Mouse (Mus musculus) heart, embryonic 16.5 days (tissue): ENCODE data around the gene Os9. TPM values are rescaled to one million over a fixed set of nuclear protein-coding genes. Genes with fewer than 3 reads are reported as not detected.
A peak's percentile ranks its signal among the peaks of the same experiment; 100 is the strongest.

Experiments
- ATAC-seq: fragments of 200-750 bp; cut with Nextera tagmentation; replicated peaks from 2 replicates; pipeline ENCODE4 v1.8.0; 2017; ENCODE audit warnings: moderate number of reproducible peaks; ENCODE audit not compliant: insufficient read depth, low FRiP score; ENCODE audit errors: extremely low read depth
- H3K27ac ChIP-seq: fragments of 300-500 bp; sonication (generic); 2 replicates; pipeline ENCODE4 v1.5.1; 2014; ENCODE audit warnings: mild to moderate bottlenecking, low read length, control low read depth, moderate library complexity
- H3K27me3 ChIP-seq: fragments of 300-500 bp; sonication (generic); 2 replicates; pipeline ENCODE4 v1.6.1; 2014; ENCODE audit warnings: low read length, mixed read lengths; ENCODE audit not compliant: control insufficient read depth, insufficient read depth
- H3K36me3 ChIP-seq: fragments of 300-500 bp; sonication (generic); 2 replicates; pipeline ENCODE4 v1.6.1; 2014; ENCODE audit not compliant: control insufficient read depth, insufficient read depth
- H3K4me1 ChIP-seq: fragments of 300-500 bp; sonication (generic); 2 replicates; pipeline ENCODE4 v1.6.1; 2014; ENCODE audit warnings: low read length, mixed read lengths; ENCODE audit not compliant: control insufficient read depth, insufficient read depth
- H3K4me2 ChIP-seq: fragments of 300-500 bp; sonication (generic); 2 replicates; pipeline ENCODE4 v1.6.1; 2014; ENCODE audit warnings: low read depth, mild to moderate bottlenecking, control low read depth, low read length
- H3K4me3 ChIP-seq: fragments of 300-500 bp; sonication (generic); 2 replicates; pipeline ENCODE4 v1.5.1; 2014; ENCODE audit warnings: mild to moderate bottlenecking, control low read depth, low read length
- H3K9ac ChIP-seq: fragments of 300-500 bp; sonication (generic); 2 replicates; pipeline ENCODE4 v1.6.1; 2014; ENCODE audit warnings: low read length, control low read depth
- H3K9me3 ChIP-seq: fragments of 300-500 bp; sonication (generic); replicated peaks from 2 replicates; pipeline ENCODE4 v1.6.1; 2016; ENCODE audit warnings: low read length; ENCODE audit not compliant: control insufficient read depth
- WGBS: fragments of 180-500 bp; shearing (Covaris S2); extraction: QIAGEN DNeasy Blood & Tissue Kit; methylation state at CpG from one replicate; pipeline ENCODE4 v1.1.7; 2014; 5-methylcytosine and 5-hydroxymethylcytosine counted together
- polyA plus RNA-seq: library from polyadenylated mRNA; unstranded; fragments of >200 nt; fragmentation: Nextera tagmentation; extraction: Ambion mirVana; gene quantifications from 2 replicates; pipeline ENCODE4 v1.2.1, GENCODE M21; 2015

Os9 gene
- polyA plus RNA-seq, 1 experiment from 2014 or later, result 57.5 TPM

DNA sequence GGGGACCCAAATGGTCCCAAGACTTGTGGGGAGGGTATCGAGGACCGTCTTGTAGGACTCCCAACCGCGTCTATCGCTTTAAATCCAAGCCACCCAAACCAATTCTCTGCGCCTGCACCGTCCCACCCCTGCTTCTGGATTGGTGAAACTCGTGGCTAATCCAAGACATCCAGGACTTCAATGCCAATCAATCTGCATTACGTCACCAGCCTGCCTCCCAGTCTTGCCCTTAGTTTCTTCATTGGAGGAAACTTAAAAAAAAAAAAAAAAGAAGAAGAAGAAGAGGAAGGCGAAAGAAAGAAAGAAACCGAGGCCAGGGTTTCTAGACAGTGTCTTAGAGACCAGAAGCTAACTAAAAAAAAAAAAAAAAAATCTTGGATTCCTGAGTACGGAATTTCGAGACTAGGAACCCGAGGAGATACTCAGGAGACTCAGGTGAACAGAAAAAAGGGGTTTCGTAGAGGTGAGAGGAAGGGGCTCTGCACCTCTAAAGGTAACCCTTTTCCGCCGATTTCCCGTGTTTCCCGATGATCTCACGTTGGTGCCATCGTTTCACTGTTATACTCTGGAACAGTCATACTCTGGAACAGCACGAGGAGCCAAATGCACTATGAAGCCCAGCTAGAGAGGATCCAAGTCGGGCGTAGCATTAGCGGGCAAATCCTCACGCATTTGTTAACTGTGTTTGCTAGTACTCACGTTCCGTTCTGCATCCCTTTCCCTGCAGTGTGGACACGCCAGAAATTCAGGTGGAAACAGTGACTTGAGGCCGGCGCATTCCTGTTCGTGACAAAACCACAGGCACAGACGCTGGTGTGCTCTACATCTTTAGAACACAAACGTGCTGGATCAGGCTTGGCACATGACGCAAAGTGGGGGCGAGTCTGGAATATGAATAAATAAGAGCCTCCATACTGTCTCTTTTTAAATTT lies 50.5 kb downstream of the Os9 start, which contains the start of gene Tspan31:
Gene Tspan31 (minus strand): TSS at position 75 of the 932 bp plus-strand sequence.
- H3K9ac ChIP-seq, result peak within 1 kb of the TSS; percentile 80
- peaks cover 17% of the 10 kb centered on the region for H3K4me1 ChIP-seq
- H3K9me3 ChIP-seq, result no peaks in the 10 kb centered on the region
- peaks cover 5% of the 10 kb centered on the region for H3K27me3 ChIP-seq
- H3K36me3 ChIP-seq, result peaks cover 30% of the 10 kb centered on the region
- 2% methylated on average over 36 of the region's 36 CpGs for WGBS
- peak within 1 kb of the TSS; percentile 76 for H3K4me3 ChIP-seq
- peak within 1 kb of the TSS; percentile 88 for H3K27ac ChIP-seq
- H3K4me2 ChIP-seq, result peak within 1 kb of the TSS; percentile 97
- ATAC-seq, result peak; percentile 90

DNA sequence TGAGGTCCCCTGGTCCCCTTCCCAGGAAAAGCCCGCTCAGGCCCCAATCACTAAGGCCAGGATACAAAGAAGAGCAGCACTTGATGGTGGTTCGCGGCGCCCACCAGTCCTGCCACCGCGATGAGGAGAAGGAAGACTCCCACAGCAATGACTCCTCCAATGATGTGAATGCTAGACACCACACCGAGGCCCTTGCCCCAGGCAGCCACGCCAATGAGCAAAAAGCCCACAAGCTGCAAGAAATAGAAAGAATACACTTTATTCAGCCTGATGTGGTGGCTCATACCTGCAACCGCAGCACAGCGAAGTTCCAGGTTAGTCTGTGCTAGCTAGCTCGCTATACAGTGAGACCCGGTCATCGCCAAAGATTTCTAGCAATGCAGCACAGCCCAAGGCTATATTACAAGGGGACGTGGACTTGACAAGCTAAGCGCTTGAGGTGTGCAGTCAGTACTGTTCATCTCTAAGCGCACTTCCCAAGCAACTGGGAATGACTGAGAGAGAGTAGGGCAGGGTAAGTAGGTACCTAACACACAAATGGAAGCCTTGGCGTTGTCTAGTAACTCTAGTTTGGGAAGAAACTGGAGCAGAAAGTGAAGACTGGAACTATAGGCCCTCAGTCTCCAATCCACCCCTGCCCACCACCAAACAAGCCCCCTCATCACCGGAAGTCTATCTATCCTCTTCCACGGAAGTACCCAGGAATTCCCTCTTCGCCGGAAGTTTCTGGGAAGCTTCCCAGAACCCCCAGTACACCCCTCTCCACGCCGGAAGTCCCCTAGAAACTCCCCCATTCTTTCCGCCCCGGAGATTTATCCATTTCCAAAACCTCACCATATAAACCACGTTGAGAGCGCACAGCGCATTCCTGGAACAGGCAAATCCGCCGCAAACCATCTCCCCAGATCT lies 51.4 kb downstream of the Os9 start:
- peaks cover 38% of the 10 kb centered on the region for H3K36me3 ChIP-seq
- peak overlapping the region; percentile 83 for H3K4me2 ChIP-seq
- 7% methylated on average over 30 of the region's 30 CpGs for WGBS
- no peaks in the 10 kb centered on the region for H3K27me3 ChIP-seq
- no peaks in the 10 kb centered on the region for H3K9me3 ChIP-seq
- ATAC-seq, result peak; percentile 35
- H3K4me3 ChIP-seq, result peak overlapping the region; percentile 76
- peak overlapping the region; percentile 88 for H3K27ac ChIP-seq
- H3K9ac ChIP-seq, result peak overlapping the region; percentile 80
- H3K4me1 ChIP-seq, result peaks cover 21% of the 10 kb centered on the region

DNA sequence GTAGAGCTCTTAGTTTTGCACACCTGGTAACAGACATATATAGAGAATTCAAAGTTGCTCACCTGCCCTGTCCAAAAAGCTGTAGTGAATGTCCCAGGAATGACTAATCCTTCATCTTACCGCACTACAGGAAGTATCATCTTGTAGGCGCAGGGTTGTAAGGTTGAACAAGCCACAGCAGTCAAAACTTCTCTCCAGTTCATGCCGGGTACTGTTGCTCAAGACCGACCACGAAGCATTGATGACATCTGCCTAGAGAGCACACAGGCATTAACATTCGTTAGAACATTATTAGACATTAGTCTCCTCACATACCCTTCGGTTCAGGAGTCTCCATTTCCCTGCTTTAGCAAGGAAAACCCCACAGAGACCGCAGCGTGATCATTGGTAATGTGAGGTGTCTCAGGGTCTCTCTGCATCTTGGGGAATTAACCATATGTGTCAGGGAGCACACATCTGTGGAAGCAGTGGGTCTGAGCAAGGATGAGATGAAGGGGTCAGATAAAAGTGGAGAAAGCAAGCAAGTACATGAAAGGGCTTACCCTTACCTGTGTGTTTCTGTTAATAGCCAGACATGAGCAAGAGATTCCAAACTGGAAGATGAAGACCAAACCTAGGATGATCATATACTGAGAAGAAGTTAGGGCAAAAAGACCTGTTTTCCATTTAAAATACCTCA lies 52.4 kb downstream of the Os9 start:
- H3K9ac ChIP-seq, result no peak overlapping the region
- H3K27me3 ChIP-seq, result no peaks in the 10 kb centered on the region
- no peak for ATAC-seq
- no peak overlapping the region for H3K4me3 ChIP-seq
- H3K4me1 ChIP-seq, result peaks cover 23% of the 10 kb centered on the region
- H3K9me3 ChIP-seq, result no peaks in the 10 kb centered on the region
- 73% methylated on average over 9 of the region's 9 CpGs for WGBS
- no peak overlapping the region for H3K27ac ChIP-seq
- H3K4me2 ChIP-seq, result peak overlapping the region; percentile 83
- H3K36me3 ChIP-seq, result peaks cover 38% of the 10 kb centered on the region

DNA sequence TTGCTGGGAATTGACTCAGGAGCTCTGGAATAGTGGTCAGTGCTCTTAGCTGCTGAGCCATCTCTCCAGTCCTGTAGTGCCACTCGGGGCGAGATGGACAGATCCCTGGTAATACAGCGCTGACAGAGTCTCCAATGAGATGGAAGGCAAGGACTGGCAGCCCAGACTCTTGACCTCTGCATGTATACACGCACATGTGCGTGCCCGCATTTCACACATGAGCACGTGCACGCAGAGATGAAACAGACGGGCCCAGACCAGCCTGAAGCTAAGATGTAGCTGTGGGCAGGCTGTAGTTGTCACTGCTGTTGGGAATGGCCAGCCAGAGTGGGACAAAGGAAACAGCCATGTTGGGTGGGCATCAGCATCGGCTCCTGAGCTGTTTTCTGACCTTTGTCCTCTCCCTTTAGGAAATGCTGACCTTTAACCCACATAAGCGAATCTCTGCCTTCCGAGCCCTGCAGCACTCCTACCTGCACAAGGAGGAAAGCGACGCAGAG lies 54.4 kb downstream of the Os9 start:
- Histone ChIP-seq H3K9ac (no peak overlapping the region), H3K27ac (no peak overlapping the region)

DNA sequence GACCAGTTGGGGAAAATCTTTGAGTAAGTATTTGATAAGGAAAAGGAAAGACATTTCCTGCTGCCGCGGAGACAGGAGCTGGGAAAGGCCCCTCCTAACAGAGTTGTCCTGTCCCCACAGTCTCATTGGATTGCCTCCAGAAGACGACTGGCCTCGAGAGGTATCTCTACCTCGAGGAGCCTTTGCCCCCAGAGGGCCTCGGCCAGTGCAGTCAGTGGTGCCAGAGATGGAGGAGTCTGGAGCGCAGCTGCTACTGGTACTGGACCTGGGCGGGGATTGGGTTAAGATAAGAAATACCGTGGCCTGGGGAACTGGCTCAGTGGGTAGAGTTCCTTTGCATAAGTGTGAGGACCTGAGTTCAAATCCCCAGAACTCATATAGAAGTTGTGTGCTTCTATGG lies 55.0 kb downstream of the Os9 start:
- Histone ChIP-seq H3K9me3 (no peaks in the 10 kb centered on the region), H3K4me1 (peaks cover 21% of the 10 kb centered on the region), H3K36me3 (peaks cover 38% of the 10 kb centered on the region), H3K4me2 (no peak overlapping the region), H3K9ac (no peak overlapping the region), H3K27ac (no peak overlapping the region), H3K4me3 (no peak overlapping the region), H3K27me3 (peaks cover 6% of the 10 kb centered on the region)
- WGBS, result 53% methylated on average over 9 of the region's 9 CpGs
- no peak for ATAC-seq

More for the DNA sequence above, 54.4 kb downstream of the Os9 start:
- no peak for ATAC-seq
- Histone ChIP-seq H3K9me3 (no peaks in the 10 kb centered on the region), H3K4me2 (no peak overlapping the region), H3K36me3 (peaks cover 38% of the 10 kb centered on the region), H3K27me3 (peaks cover under 1% of the 10 kb centered on the region; the same call in 1 of the 2 replicates), H3K4me1 (peaks cover 26% of the 10 kb centered on the region), H3K4me3 (no peak overlapping the region)
- WGBS, result 92% methylated on average over 14 of the region's 14 CpGs

DNA sequence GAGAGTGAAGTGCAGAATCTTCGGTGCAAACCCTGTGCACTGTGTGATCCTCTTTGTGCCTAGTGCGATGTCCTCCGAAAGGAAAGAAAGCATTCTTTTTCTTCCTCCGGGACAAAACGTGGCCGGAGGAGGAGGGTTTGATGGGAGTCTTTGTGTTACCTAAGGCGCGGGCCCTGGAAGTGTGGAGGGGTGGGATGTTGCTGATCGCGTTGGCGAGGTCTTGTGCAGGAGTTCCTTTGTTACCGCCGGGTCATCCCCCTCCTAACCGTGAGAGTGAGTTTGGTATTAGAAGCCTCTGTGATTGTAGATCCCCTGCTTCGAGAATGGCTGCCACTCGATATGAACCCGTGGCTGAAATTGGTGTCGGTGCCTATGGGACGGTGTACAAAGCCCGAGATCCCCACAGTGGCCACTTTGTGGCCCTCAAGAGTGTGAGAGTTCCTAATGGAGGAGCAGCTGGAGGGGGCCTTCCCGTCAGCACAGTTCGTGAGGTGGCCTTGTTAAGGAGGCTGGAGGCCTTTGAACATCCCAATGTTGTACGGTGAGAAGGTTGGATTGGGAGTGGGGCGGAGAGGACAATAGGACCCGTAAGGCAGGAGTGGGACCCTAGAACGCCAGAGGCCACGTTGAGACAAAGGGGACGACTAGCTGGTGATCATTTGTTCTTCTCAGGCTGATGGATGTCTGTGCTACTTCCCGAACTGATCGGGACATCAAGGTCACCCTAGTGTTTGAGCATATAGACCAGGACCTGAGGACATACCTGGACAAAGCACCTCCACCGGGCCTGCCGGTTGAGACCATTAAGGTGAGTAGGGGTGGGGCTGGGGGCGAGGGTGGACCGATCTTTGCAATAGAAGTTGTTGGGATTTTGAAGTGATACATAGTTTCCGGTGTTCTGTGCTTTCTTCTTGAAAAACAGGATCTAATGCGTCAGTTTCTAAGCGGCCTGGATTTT lies 56.7 kb downstream of the Os9 start:
- 12% methylated on average over 37 of the region's 37 CpGs for WGBS
- Histone ChIP-seq H3K4me3 (peak overlapping the region; percentile 72), H3K27ac (peak overlapping the region; percentile 83), H3K4me2 (peak overlapping the region; percentile 89), H3K4me1 (peaks cover 14% of the 10 kb centered on the region), H3K27me3 (peaks cover 7% of the 10 kb centered on the region), H3K9me3 (no peaks in the 10 kb centered on the region), H3K36me3 (peaks cover 38% of the 10 kb centered on the region), H3K9ac (peak overlapping the region; percentile 89)
- ATAC-seq, result no peak

DNA sequence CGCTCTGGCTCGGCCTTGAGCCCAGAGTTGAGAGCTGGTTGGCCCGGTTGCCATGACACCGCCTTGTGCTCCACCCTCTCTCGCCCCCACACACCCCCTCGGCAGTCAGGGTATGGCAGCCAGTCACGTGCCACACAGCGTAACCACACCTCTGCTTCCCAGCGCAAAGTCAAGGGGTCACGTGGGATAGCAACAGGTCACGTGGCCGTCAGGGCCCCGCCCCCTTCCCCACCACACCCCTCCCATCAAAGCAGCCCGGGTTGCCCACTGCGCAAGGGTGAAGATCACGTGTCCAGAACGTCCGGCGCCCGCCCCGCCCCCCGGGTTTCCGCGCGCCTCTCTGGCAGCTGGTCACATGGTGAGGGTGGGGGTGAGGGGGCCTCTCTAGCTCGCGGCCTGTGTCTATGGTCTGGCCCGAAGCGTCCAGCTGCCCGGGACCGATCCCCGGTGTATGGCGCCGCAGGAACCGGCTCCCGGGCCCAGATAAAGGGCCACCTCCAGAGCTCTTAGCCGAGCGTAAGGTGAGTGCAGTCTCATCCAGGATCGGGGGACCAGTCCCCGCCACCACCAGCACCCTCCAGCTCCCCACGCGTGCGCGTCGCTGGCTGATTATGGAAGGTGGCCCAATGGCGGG lies 57.6 kb downstream of the Os9 start, which contains the start of gene Cdk4:
Gene Cdk4 (plus strand): TSS at position 296 of the 634 bp plus-strand sequence.
- Histone ChIP-seq H3K27me3 (peaks cover 9% of the 10 kb centered on the region), H3K36me3 (peaks cover 37% of the 10 kb centered on the region), H3K9me3 (no peaks in the 10 kb centered on the region), H3K4me2 (peak within 1 kb of the TSS; percentile 89), H3K9ac (peak within 1 kb of the TSS; percentile 89), H3K4me3 (peak within 1 kb of the TSS; percentile 72), H3K27ac (peak within 1 kb of the TSS; percentile 83), H3K4me1 (peaks cover 13% of the 10 kb centered on the region)
- WGBS, result under 1% methylated on average over 46 of the region's 46 CpGs
- peak; percentile 91 for ATAC-seq
